Mouse (Mus musculus): ENCODE results near the gene Dcpp1.
A peak's percentile ranks its signal among the peaks of the same experiment; 100 is the strongest.
"Not testable (repeated sequence)": the region's sequence is repeated elsewhere in the genome, so short reads cannot be mapped to it uniquely, and the experiment has no call there.

The Dcpp1 gene

GRCm38 (mm10) chr17:23880576-23880975 lies at the start of gene Dcpp1, which contains the start of gene Dcpp2:
TSS of gene Dcpp1 (plus strand) at chr17:23880876.
TSS of gene Dcpp2 (plus strand) at chr17:23880880.
- not testable (repeated sequence) for DNase-seq (ENCODE audit: extremely low read depth, low read depth)

GRCm38 (mm10) chr17:23831201-23831600 lies 49.5 kb upstream of the Dcpp1 start:
- no peak for DNase-seq (ENCODE audit: extremely low read depth, low read depth)

GRCm38 (mm10) chr17:23836006-23836575 lies 44.6 kb upstream of the Dcpp1 start, which contains the start of gene Prss33:
TSS of gene Prss33 (minus strand) at chr17:23836056.
- DNase-seq (ENCODE audit: extremely low read depth, low read depth): no peak

- peak; percentile 71 for DNase-seq (ENCODE audit: extremely low read depth, low read depth)
These were observed 39.5 kb upstream of the Dcpp1 start for GRCm38 (mm10) chr17:23841145-23841544.

- DNase-seq (ENCODE audit: extremely low read depth, low read depth): peak; percentile 46
These were observed 37.4 kb upstream of the Dcpp1 start for GRCm38 (mm10) chr17:23843141-23843811.

GRCm38 (mm10) chr17:23843812-23844273 lies 36.8 kb upstream of the Dcpp1 start, which contains the start of the genes Prss32 and Prss41:
TSS of gene Prss32 (plus strand) at chr17:23843855.
TSS of gene Prss41 (minus strand) at chr17:23844172.
- peak; percentile 61 for DNase-seq (ENCODE audit: extremely low read depth, low read depth)

GRCm38 (mm10) chr17:23850028-23850427 lies 30.6 kb upstream of the Dcpp1 start:
- no peak for DNase-seq (ENCODE audit: extremely low read depth, low read depth)

- DNase-seq (ENCODE audit: extremely low read depth, low read depth): peak; percentile 70
These were observed 29.6 kb upstream of the Dcpp1 start for GRCm38 (mm10) chr17:23850853-23851749.

GRCm38 (mm10) chr17:23853292-23853691 lies 27.4 kb upstream of the Dcpp1 start:
- DNase-seq (ENCODE audit: extremely low read depth, low read depth): peak; percentile 12

- DNase-seq (ENCODE audit: extremely low read depth, low read depth): no peak
These were observed 26.4 kb upstream of the Dcpp1 start for GRCm38 (mm10) chr17:23854229-23854765.

- DNase-seq (ENCODE audit: extremely low read depth, low read depth): no peak
These were observed 23.5 kb upstream of the Dcpp1 start for GRCm38 (mm10) chr17:23857193-23857592.

GRCm38 (mm10) chr17:23857913-23858312 lies 22.8 kb upstream of the Dcpp1 start:
- no peak for DNase-seq (ENCODE audit: extremely low read depth, low read depth)

- no peak for DNase-seq (ENCODE audit: extremely low read depth, low read depth)
These were observed 17.8 kb upstream of the Dcpp1 start for GRCm38 (mm10) chr17:23862926-23863325.

GRCm38 (mm10) chr17:23867756-23868155 lies 12.9 kb upstream of the Dcpp1 start, which contains the start of gene Prss21:
TSS of gene Prss21 (plus strand) at chr17:23868056.
- DNase-seq (ENCODE audit: extremely low read depth, low read depth): no peak

- no peak for DNase-seq (ENCODE audit: extremely low read depth, low read depth)
These were observed 12.2 kb upstream of the Dcpp1 start for GRCm38 (mm10) chr17:23868513-23868912.

- peak; percentile 12 for DNase-seq (ENCODE audit: extremely low read depth, low read depth)
These were observed 6.5 kb upstream of the Dcpp1 start for GRCm38 (mm10) chr17:23873884-23874856.

- DNase-seq (ENCODE audit: extremely low read depth, low read depth): no peak
These were observed 3.9 kb upstream of the Dcpp1 start for GRCm38 (mm10) chr17:23876741-23877140.

GRCm38 (mm10) chr17:23877166-23877565 lies 3.5 kb upstream of the Dcpp1 start:
- DNase-seq (ENCODE audit: extremely low read depth, low read depth): no peak

GRCm38 (mm10) chr17:23917158-23917557 lies 36.5 kb downstream of the Dcpp1 start, which contains the start of gene Dcpp3:
TSS of gene Dcpp3 (plus strand) at chr17:23917458.
- not testable (repeated sequence) for DNase-seq (ENCODE audit: extremely low read depth, low read depth)

- peak; percentile 94 for DNase-seq (ENCODE audit: extremely low read depth, low read depth)
These were observed 43.9 kb downstream of the Dcpp1 start for GRCm38 (mm10) chr17:23924531-23925007.
